Mouse (Mus musculus) hindbrain, embryonic 13.5 days (tissue): ENCODE results near the gene Eefsec. TPM values are rescaled to one million over a fixed set of nuclear protein-coding genes. Genes with fewer than 3 reads are reported as not detected.

Experiments
- ATAC-seq: fragments of 200-750 bp; cut with Nextera tagmentation; 2 replicates; pipeline ENCODE4 v1.8.0; 2017; ENCODE audit warnings: moderate TSS enrichment; ENCODE audit not compliant: low FRiP score
- H3K27ac ChIP-seq: fragments of 300-500 bp; sonication (generic); 2 replicates; pipeline ENCODE4 v1.5.1; 2015; ENCODE audit warnings: inconsistent platforms, mild to moderate bottlenecking, moderate library complexity
- H3K27me3 ChIP-seq: fragments of 300-500 bp; sonication (generic); 2 replicates; pipeline ENCODE4 v1.6.1; 2015; ENCODE audit warnings: mild to moderate bottlenecking, inconsistent platforms
- H3K36me3 ChIP-seq: fragments of 300-500 bp; sonication (generic); 2 replicates; pipeline ENCODE4 v1.6.1; 2015; ENCODE audit warnings: mild to moderate bottlenecking, inconsistent platforms
- H3K4me1 ChIP-seq: fragments of 300-500 bp; sonication (generic); replicated peaks from 2 replicates; pipeline ENCODE4 v1.6.1; 2015; ENCODE audit warnings: inconsistent platforms
- H3K4me2 ChIP-seq: fragments of 300-500 bp; sonication (generic); 2 replicates; pipeline ENCODE4 v1.6.1; 2015; ENCODE audit warnings: inconsistent platforms, mild to moderate bottlenecking, moderate library complexity
- H3K4me3 ChIP-seq: fragments of 300-500 bp; sonication (generic); 2 replicates; pipeline ENCODE4 v1.5.1; 2015; ENCODE audit warnings: mild to moderate bottlenecking, inconsistent platforms
- H3K9ac ChIP-seq: fragments of 300-500 bp; sonication (generic); 2 replicates; pipeline ENCODE4 v1.6.1; 2015; ENCODE audit warnings: mild to moderate bottlenecking, inconsistent platforms
- H3K9me3 ChIP-seq: fragments of 300-500 bp; sonication (generic); 2 replicates; pipeline ENCODE4 v1.6.1; 2016; ENCODE audit warnings: inconsistent platforms
- WGBS: fragments of 180-500 bp; shearing (Covaris S2); methylation state at CpG from one replicate; pipeline ENCODE4 v1.1.7; 2015; 5-methylcytosine and 5-hydroxymethylcytosine counted together
- polyA plus RNA-seq: library from polyadenylated mRNA; unstranded; fragments of >200 nt; fragmentation: Nextera tagmentation; extraction: Ambion mirVana; gene quantifications from 2 replicates; pipeline ENCODE4 v1.2.1, GENCODE M21; 2015

Gene Eefsec
- polyA plus RNA-seq, 1 experiment from 2014 or later, result 25.2 TPM

DNA sequence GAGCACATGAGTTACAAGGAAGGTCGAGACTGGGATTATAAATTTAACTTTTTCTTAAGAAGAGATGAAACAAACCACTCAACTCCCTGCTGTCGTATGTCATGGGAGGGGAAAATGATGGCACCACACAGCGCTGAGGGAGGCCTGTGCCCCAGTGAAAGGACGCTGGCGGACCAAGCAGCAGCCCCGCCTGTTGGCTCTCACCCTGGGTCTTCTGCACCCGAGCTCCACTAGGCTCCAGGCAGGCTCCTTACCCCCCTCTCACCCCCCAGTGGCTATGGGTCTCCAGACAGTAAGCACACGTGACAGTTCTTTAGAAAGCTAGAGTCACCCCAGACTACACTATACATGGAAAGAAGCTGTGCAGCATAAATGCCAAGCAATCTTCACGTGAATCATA is 132.4 kb downstream of the Eefsec start:
- Histone ChIP-seq H3K9me3 (no peaks in the 10 kb centered on the region), H3K4me1 (peaks cover 25% of the 10 kb centered on the region), H3K36me3 (no peaks in the 10 kb centered on the region; the same call in 1 of the 2 replicates), H3K4me3 (no peak overlapping the region), H3K27me3 (no peaks in the 10 kb centered on the region), H3K4me2 (no peak overlapping the region), H3K9ac (no peak overlapping the region), H3K27ac (no peak overlapping the region)
- WGBS, result 58% methylated on average over 9 of the region's 9 CpGs
- no peak for ATAC-seq

GRCm38 (mm10) chr6:88311593-88311992 is 134.7 kb downstream of the Eefsec start:
- Histone ChIP-seq H3K27me3 (no peaks in the 10 kb centered on the region), H3K36me3 (no peaks in the 10 kb centered on the region; the same call in 1 of the 2 replicates), H3K4me2 (no peak overlapping the region), H3K4me3 (no peak overlapping the region), H3K9me3 (no peaks in the 10 kb centered on the region), H3K4me1 (peaks cover 25% of the 10 kb centered on the region), H3K9ac (no peak overlapping the region), H3K27ac (no peak overlapping the region; the same call in 1 of the 2 replicates)
- WGBS, result 68% methylated on average over 10 of the region's 10 CpGs
- no peak for ATAC-seq

GRCm38 (mm10) chr6:88306100-88306746 is 140.1 kb downstream of the Eefsec start:
- Histone ChIP-seq H3K27me3 (no peaks in the 10 kb centered on the region), H3K4me1 (no peaks in the 10 kb centered on the region), H3K4me2 (no peak overlapping the region), H3K9ac (no peak overlapping the region), H3K36me3 (no peaks in the 10 kb centered on the region; the same call in 1 of the 2 replicates), H3K9me3 (no peaks in the 10 kb centered on the region), H3K27ac (no peak overlapping the region), H3K4me3 (no peak overlapping the region)
- WGBS, result 87% methylated on average over 4 of the region's 4 CpGs
- no peak for ATAC-seq

- no peaks in the 10 kb centered on the region for H3K9me3 ChIP-seq
- no peak overlapping the region for H3K27ac ChIP-seq
- H3K27me3 ChIP-seq, result no peaks in the 10 kb centered on the region
- ATAC-seq, result no peak
- no peak overlapping the region for H3K4me3 ChIP-seq
- H3K9ac ChIP-seq, result no peak overlapping the region
- peaks cover 12% of the 10 kb centered on the region for H3K36me3 ChIP-seq
- H3K4me1 ChIP-seq, result no peaks in the 10 kb centered on the region
- no peak overlapping the region for H3K4me2 ChIP-seq
- WGBS, result 63% methylated on average over 7 of the region's 7 CpGs
These were observed 145.1 kb downstream of the Eefsec start for GRCm38 (mm10) chr6:88301234-88301633.

DNA sequence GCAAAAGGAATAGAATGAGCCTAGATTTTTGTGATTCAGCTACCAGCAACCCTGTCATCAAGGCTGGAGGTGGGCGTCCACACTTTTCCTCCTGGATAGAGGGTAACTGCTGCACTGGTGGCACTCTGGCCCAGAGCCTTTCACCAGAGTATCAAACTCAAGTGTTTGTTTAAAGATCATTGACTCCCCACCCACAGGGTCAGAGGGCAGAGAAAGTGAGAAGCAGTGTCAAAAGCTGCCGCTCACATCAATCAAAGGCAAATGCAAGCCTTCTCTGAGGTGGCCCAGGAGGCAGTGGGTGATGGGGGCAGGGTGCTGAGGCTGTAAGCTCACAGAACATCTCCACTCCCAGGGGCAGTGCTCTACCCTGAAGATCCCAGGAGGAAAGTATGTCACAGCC is 146.8 kb downstream of the Eefsec start:
- H3K9me3 ChIP-seq, result no peaks in the 10 kb centered on the region
- no peak overlapping the region for H3K4me3 ChIP-seq
- peaks cover 12% of the 10 kb centered on the region for H3K36me3 ChIP-seq
- no peaks in the 10 kb centered on the region for H3K4me1 ChIP-seq
- no peak for ATAC-seq
- no peak overlapping the region for H3K4me2 ChIP-seq
- WGBS, result 44% methylated on average over 2 of the region's 2 CpGs
- no peaks in the 10 kb centered on the region for H3K27me3 ChIP-seq
- H3K9ac ChIP-seq, result no peak overlapping the region
- H3K27ac ChIP-seq, result no peak overlapping the region

- 82% methylated on average over 4 of the region's 4 CpGs for WGBS
- no peak overlapping the region for H3K27ac ChIP-seq
- H3K36me3 ChIP-seq, result peaks cover 8% of the 10 kb centered on the region
- no peak overlapping the region for H3K4me2 ChIP-seq
- no peaks in the 10 kb centered on the region for H3K9me3 ChIP-seq
- no peak overlapping the region for H3K4me3 ChIP-seq
- no peak overlapping the region for H3K9ac ChIP-seq
- H3K4me1 ChIP-seq, result no peaks in the 10 kb centered on the region
- no peak for ATAC-seq
- H3K27me3 ChIP-seq, result no peaks in the 10 kb centered on the region
These were observed 153.9 kb downstream of the Eefsec start for GRCm38 (mm10) chr6:88292274-88292909.

DNA sequence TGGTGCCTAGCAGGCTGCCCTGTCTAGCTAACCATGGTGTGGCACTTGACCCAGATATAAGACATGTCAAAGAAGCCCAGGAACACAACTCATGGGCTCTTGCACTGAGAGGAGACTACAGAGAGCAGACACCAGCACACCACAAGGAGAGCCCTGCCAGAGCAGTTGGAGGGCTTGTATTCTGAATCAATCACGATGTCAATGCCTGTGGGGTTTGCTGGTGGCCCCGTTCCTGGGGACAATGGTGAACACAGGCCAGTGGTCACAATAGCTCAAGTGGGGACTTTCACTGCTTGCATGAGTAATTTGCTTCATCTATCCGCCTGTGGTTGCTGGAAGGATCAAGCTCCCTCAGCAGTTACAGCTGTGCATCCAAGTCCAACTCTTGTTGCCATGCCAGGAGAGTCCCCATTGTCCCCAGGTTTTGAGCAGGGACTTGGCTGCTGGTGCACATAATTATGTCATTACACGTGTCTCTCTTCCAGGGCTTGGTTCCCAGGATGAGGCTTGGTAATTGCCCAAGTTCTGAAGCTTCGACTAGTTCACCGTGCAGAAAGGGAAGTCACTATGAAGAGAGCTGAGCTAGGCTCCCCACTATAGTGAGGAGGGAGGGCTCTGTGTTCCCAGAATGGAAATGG is 156.1 kb downstream of the Eefsec start:
- no peaks in the 10 kb centered on the region; the same call in 1 of the 2 replicates for H3K36me3 ChIP-seq
- no peak overlapping the region for H3K27ac ChIP-seq
- H3K9me3 ChIP-seq, result no peaks in the 10 kb centered on the region
- WGBS, result 58% methylated on average over 6 of the region's 6 CpGs
- H3K4me2 ChIP-seq, result no peak overlapping the region
- H3K4me3 ChIP-seq, result no peak overlapping the region
- H3K27me3 ChIP-seq, result no peaks in the 10 kb centered on the region
- no peak overlapping the region for H3K9ac ChIP-seq
- no peak; the same call in 1 of the 2 replicates for ATAC-seq
- no peaks in the 10 kb centered on the region for H3K4me1 ChIP-seq

DNA sequence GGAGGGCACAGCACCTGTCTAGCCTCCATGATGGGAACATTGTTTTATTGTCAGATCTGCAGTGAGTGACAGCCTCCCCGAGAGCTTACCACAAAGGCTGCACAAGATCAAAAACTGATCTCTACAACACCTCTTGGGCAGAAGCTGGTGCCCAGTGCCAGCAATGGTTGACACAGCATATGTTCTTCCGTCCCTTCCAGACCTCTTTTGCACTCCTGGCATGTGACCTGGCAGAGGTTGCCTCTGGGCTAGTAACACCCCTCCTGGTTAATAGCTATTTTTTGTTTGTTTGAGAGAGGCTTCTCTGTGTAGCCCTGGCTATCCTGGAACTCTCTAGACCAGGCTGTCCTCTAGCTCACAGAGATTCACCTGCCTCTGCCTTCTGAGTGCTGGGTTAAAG is 168.2 kb downstream of the Eefsec start:
- Histone ChIP-seq H3K4me1 (no peaks in the 10 kb centered on the region), H3K4me2 (no peak overlapping the region), H3K9me3 (no peaks in the 10 kb centered on the region), H3K36me3 (peaks cover 4% of the 10 kb centered on the region; the same call in 1 of the 2 replicates), H3K4me3 (no peak overlapping the region), H3K27me3 (no peaks in the 10 kb centered on the region), H3K9ac (no peak overlapping the region), H3K27ac (no peak overlapping the region)
- WGBS, result 83% methylated on average over 2 of the region's 2 CpGs
- ATAC-seq, result no peak

- no peak overlapping the region for H3K27ac ChIP-seq
- 90% methylated on average over 4 of the region's 4 CpGs for WGBS
- no peaks in the 10 kb centered on the region for H3K4me1 ChIP-seq
- H3K4me3 ChIP-seq, result no peak overlapping the region
- peaks cover 4% of the 10 kb centered on the region; the same call in 1 of the 2 replicates for H3K36me3 ChIP-seq
- H3K9me3 ChIP-seq, result no peaks in the 10 kb centered on the region
- H3K9ac ChIP-seq, result no peak overlapping the region
- H3K27me3 ChIP-seq, result no peaks in the 10 kb centered on the region
- ATAC-seq, result no peak
- no peak overlapping the region for H3K4me2 ChIP-seq
These were observed 169.1 kb downstream of the Eefsec start for GRCm38 (mm10) chr6:88277242-88277641.

GRCm38 (mm10) chr6:88276221-88276620 is 170.1 kb downstream of the Eefsec start:
- WGBS, result 89% methylated on average over 4 of the region's 4 CpGs
- H3K27me3 ChIP-seq, result no peaks in the 10 kb centered on the region
- no peak overlapping the region for H3K9ac ChIP-seq
- no peak overlapping the region for H3K4me3 ChIP-seq
- H3K4me2 ChIP-seq, result no peak overlapping the region
- H3K27ac ChIP-seq, result no peak overlapping the region
- H3K36me3 ChIP-seq, result peaks cover 4% of the 10 kb centered on the region; the same call in 1 of the 2 replicates
- no peak for ATAC-seq
- peaks cover 7% of the 10 kb centered on the region for H3K4me1 ChIP-seq
- H3K9me3 ChIP-seq, result no peaks in the 10 kb centered on the region

DNA sequence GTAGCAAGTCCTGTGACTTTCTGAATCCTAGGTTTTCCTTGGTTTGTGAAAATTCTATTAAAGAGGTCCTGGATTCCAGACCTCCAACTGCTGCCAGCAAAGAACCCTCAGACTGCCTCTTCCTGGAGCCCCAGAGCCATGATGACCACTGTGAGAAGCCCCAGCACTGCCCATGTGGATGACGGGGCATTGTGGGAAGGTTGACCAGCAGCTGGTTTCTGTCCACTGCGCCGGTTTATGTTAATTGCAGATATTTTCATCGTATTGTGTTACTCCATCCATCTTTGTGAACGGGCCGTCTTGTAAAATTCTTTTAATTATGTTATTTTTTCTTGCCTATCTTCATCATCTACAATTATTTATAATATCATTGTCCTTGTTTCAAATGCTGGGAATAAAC is 171.7 kb downstream of the Eefsec start:
- no peak for ATAC-seq
- 90% methylated on average over 6 of the region's 6 CpGs for WGBS
- Histone ChIP-seq H3K27ac (no peak overlapping the region), H3K9me3 (no peaks in the 10 kb centered on the region), H3K4me3 (no peak overlapping the region), H3K4me1 (peaks cover 8% of the 10 kb centered on the region), H3K9ac (no peak overlapping the region), H3K27me3 (no peaks in the 10 kb centered on the region), H3K36me3 (no peaks in the 10 kb centered on the region), H3K4me2 (no peak overlapping the region)

GRCm38 (mm10) chr6:88267970-88268369 is 178.4 kb downstream of the Eefsec start:
- Histone ChIP-seq H3K9ac (no peak overlapping the region), H3K36me3 (no peaks in the 10 kb centered on the region)
- WGBS, result 96% methylated on average over 2 of the region's 2 CpGs

More at GRCm38 (mm10) chr6:88267970-88268369, 178.4 kb downstream of the Eefsec start:
- no peak for ATAC-seq
- H3K4me3 ChIP-seq, result no peak overlapping the region
- H3K4me2 ChIP-seq, result no peak overlapping the region
- H3K27ac ChIP-seq, result no peak overlapping the region
- peaks cover 8% of the 10 kb centered on the region for H3K4me1 ChIP-seq
- no peaks in the 10 kb centered on the region for H3K9me3 ChIP-seq
- H3K27me3 ChIP-seq, result no peaks in the 10 kb centered on the region
